Mouse (Mus musculus): ENCODE measurements at regions not wholly inside any gene's neighbourhood (a gene's known extent, or its start where the extent isn't known, plus 50 kb on each side); places are given as distances from the start of the nearest gene placed in this dataset.
A peak's percentile ranks its signal among the peaks of the same experiment; 100 is the strongest.

GRCm38 (mm10) chr11:117589006-117589405 lies 65.1 kb upstream of the Tnrc6c start:
- no peak for DNase-seq (ENCODE audit: low spot score in 2 of 2)

DNA sequence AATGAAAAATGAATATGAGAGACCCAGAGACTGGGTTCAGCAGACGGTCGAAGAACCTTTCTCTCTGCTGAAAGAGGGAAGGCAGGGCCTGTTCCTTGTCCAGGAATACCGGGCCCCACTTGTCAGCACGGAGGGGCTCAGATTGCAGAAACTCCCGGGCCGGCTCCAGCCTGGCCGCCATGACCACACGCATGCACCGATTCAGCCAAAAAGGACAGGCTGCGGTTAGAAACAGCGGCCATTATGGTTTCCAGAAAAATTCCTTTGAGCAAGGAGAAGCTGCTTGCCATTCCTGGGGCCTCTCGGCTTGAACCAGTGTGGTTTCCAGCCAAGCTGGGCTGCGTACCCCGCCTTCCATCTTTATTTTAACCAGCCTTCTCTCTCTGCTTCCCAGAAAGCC lies 64.7 kb upstream of the Tnrc6c start:
- DNase-seq (ENCODE audit: low spot score in 2 of 2), result no peak

- DNase-seq (ENCODE audit: low spot score in 2 of 2), result no peak
Measured at GRCm38 (mm10) chr11:117592570-117592969, 61.5 kb upstream of the Tnrc6c start.

GRCm38 (mm10) chr11:117596201-117596600 lies 57.9 kb upstream of the Tnrc6c start:
- DNase-seq (ENCODE audit: low spot score in 2 of 2), result no peak

- DNase-seq (ENCODE audit: low spot score in 2 of 2), result no peak
Measured at GRCm38 (mm10) chr11:117597754-117598153, 56.3 kb upstream of the Tnrc6c start.

DNA sequence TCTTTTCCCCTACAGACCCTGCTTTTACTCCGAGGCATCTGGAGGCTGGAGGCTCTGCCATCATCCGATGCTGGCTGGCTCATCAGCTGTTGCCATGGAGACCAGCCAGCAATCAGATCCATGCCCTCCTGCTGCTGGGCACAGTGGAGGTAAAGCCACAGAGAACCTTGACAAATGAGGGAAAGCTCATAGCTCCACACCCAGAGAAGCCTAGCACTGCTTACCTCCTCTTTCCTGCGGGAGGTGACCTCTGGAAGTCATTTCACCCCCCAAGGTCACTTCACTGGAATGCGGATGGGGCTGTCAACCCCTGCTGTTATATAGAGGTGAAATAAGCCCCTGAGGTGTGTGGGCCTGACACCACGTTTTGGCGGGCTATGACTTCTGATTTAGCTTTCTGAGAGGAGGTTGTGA lies 55.9 kb upstream of the Tnrc6c start:
- no peak for DNase-seq (ENCODE audit: low spot score in 2 of 2)

- DNase-seq (ENCODE audit: low spot score in 2 of 2), result peak; percentile 13 to 24
Measured at GRCm38 (mm10) chr11:117598610-117599009, 55.5 kb upstream of the Tnrc6c start.

DNA sequence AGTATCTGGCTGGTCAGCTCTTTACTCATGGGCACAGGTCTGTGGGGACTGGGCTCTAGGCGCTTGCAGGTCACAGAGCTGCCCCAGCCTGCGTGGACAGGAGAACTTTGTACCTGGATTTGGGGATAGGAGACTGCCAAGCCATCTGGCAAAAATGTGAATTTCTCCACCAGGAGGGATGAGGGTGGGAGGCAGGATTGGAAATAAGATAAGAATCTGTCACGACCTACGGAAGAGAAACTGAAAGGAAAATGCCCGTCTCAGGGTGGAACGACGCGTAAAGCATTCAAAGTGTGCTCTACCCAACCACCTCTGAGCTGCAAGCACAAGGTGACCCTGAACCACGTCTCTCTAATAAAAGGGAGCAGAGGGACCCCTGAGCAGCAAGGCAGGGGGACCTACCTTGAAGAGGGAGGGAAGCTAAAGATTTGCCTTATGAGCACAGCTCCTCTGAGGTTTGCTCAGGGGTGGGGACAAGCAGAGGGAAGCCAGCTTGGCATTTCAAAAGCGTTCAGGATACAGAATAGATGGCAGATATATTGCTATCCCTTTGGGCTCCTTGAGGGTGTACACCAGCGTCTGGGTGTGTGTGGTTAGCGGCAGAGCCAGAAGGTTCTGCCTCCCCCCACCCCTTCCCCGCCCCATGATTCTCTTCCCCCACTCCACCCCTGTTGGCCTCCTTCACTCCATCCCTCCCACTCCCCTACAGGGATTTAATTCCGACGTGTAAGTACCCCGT lies 54.9 kb upstream of the Tnrc6c start:
- DNase-seq (ENCODE audit: low spot score in 2 of 2), result peak; percentile 17 to 23

DNA sequence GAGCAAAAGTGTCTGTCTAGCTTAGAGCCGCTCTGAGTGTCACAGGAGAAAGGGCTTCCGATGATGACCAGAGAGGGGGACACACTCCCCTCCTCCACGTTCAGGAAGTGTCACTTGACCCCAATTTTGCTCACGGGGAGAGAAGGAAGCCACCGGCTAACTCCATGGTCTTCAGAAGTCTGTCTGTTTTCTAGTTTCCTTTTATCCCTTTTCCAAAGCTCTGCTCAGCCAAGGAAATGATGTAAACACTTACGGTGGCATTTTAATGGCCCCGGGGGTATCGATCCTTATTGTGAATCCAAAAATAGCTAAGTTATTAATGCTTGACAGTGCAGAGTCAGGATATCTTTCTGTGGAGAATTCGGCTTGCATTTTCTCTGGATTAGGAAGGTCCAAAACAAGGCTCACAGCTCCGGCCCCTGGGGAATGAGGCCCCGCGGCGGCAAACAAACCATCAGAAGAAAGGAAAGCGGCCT lies 54.3 kb upstream of the Tnrc6c start:
- no peak for DNase-seq (ENCODE audit: low spot score in 2 of 2)

GRCm38 (mm10) chr11:117601147-117601546 lies 52.9 kb upstream of the Tnrc6c start:
- DNase-seq (ENCODE audit: low spot score in 2 of 2), result no peak

DNA sequence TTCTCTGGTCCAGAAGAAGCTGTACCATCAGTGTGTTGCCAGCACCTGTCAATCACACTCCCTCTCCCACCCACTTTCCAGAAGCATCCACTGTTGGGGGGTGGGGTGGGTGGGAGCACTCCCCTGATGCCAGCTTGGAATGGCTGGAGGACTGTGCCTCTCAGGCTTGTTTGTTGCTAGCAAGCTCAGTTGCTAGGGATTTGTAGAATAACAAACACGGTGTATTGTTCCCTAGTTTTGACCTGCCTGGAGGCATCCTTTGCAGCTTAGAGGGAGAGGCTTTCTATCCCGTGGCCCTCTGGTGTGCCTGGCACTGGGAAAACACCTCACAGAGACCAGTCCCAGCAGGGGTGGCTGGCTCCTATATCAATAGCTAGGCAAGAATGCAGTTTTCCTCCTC lies 50.1 kb upstream of the Tnrc6c start:
- no peak for DNase-seq (ENCODE audit: low spot score in 2 of 2)
